Mouse (Mus musculus) gastrocnemius, postnatal 36 days (tissue): ENCODE measurements around the gene Tbc1d1. TPM values are rescaled to one million over a fixed set of nuclear protein-coding genes. Genes with fewer than 3 reads are reported as not detected.

Experiments
- DNase-seq, 2 experiments: peaks; one replicate each; pipeline ENCODE4 v3.0.0; 2022
- intact Hi-C: fragments of 180-260 bp; cut with DNase I; formaldehyde crosslinking; loops from one replicate; pipeline ENCODE4 v1.15.1; 2025
- long read RNA-seq, 2 experiments: library from polyadenylated mRNA; stranded (forward); transcript quantifications; one replicate each; pipeline ENCODE4 v2.0.0; 2021
- total RNA-seq, 2 experiments: library from RNA; stranded (reverse); gene quantifications; 2 replicates each; pipeline ENCODE4 v1.2.3; 2021

The Tbc1d1 gene
- total RNA-seq = 10 to 100 TPM; 61.5 to 63.0 TPM
- long read RNA-seq, experiment 1, full-length matches to known transcripts = 4 of 17 reads
- long read RNA-seq, experiment 1, partial matches to known transcripts = 11 of 17 reads
- long read RNA-seq, experiment 1, other reads (novel, unspliced or antisense) = 2 of 17 reads
- long read RNA-seq, experiment 2, full-length matches to known transcripts = 2 of 17 reads
- long read RNA-seq, experiment 2, partial matches to known transcripts = 3 of 17 reads
- long read RNA-seq, experiment 2, other reads (novel, unspliced or antisense) = 12 of 17 reads

- DNase-seq = no peak
- intact Hi-C loops = no loop called here
Measured at GRCm38 (mm10) chr5:64155861-64156550, at the start of gene Tbc1d1. Tbc1d1 (plus strand) TSS chr5:64156305.

DNA sequence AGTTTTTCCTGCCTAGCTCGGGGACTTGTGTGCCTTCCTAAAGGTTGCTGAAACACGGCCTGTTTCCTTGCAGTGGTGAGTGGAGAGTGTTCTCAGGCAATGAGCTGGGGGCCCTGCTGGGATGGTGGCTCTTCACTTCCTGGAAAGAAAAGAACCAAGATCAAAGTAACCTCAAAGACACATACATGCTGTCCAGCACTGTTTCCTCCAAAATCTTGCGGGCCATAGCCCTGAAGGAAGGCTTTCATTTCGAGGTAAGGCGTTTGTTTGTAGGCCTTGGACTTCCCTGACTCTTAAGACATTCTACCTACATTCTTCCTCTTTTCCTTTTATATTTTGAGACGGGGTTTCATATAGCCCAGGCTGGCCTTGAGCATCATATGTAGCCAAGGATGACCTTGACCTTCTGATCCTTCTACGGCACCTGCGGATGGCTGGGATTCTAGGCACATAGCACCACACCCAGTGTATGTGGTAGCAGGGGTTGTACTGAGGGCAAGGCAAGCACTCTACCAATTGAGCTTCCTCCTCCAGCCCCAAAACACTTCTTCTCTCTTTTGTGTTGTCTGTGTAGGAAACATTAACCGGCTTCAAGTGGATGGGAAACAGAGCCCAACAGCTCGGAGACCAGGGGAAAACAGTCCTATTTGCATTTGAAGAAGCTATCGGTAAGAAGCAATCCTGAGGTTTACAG, 48.4 kb upstream of the Tbc1d1 start:
- intact Hi-C loops = no loop called here
- DNase-seq = no peak

DNA sequence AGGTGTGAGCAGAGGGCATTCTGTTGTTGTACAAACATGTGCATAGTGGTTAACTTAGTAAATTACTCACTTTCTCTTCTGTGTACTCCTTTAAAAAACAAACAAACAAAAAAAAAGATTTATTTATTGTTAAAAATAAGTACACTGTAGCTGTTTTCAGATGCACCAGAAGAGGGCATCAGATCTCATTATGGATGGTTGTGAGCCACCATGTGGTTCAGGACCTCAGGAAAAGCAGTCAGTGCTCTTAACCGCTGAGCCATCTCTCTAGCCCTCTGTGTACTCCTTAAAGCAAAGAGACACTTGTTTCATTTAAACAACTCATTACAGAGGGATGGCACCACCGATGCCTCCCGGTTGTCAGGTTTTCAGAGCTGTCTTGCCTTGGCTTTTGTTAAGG, 46.9 kb upstream of the Tbc1d1 start:
- DNase-seq = no peak
- intact Hi-C loops = no loop called here

- no peak for DNase-seq
- intact Hi-C loops = no loop called here
Measured at GRCm38 (mm10) chr5:64112360-64112759, 43.7 kb upstream of the Tbc1d1 start.

GRCm38 (mm10) chr5:64114210-64114609, 41.9 kb upstream of the Tbc1d1 start:
- intact Hi-C loops = no loop called here
- no peak for DNase-seq

GRCm38 (mm10) chr5:64117191-64117590, 38.9 kb upstream of the Tbc1d1 start:
- no peak for DNase-seq

DNA sequence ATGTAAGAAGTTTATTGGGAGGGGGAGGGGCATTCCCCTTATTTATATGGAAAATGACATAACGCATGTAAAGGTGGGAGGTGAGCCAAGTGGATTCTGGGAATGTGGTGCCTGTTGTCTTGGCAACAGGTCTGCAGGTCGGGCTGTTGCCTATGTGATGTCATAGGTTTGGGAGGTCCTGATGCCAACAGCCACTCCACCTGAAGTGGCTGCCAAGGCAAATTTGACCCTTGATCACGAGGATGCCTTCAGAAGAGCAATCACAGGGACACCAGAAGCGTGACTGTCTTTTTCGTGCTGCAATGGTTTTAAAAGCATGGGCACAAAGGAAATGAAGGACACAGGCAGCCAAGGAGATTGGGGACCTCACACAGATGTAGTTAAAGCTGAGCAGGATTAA, 30.3 kb upstream of the Tbc1d1 start:
- intact Hi-C loops = no loop called here

More at GRCm38 (mm10) chr5:64117191-64117590, 38.9 kb upstream of the Tbc1d1 start:
- intact Hi-C loops = no loop called here

GRCm38 (mm10) chr5:64131550-64131949, 24.6 kb upstream of the Tbc1d1 start:
- intact Hi-C loops = loop anchor here (10.0 kb wide), 1 partner anchor 703 kb away; no protein-coding TSS in a partner anchor
- DNase-seq = no peak

More for the DNA sequence above, 30.3 kb upstream of the Tbc1d1 start:
- DNase-seq = no peak

DNA sequence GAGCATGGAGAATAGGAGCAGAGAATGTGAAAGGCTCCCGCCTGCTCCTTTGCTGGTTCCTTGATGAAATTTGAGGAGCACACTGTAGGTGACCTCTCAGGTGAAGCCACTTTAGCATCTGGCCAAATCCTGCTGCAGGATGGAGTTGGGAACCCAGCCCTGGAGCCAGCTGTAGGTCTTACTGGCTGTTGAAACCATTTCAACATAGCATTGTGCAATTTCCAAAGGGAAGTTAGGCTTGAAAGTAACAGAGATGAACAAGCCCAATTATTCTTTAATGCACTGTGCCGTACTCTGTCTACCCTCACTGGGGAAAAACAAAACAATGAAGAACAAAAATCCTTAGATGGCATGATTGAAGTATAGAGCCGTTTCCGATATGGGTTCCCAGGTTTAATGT, 22.2 kb upstream of the Tbc1d1 start:
- DNase-seq = no peak
- intact Hi-C loops = loop anchor here (10.0 kb wide), 1 partner anchor 701 kb away; no protein-coding TSS in a partner anchor

DNA sequence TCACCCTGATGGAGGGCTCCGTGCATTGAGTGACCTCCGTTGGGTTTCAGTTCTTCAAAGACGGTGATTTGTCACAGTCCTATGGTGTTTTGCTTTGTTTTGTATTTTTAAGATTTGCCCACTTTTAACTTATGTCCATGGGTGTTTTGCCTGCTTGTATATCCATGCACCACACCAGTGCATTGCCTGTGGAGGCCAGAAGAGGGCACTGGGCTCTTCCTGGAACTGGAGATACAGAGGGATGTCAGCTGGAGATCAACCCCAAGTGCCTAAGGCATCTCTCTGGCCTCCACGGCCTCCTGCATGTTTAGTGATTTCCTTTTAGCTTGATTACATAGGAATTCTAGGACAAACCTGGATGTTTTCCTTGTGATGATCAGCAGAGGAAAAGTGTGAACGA, 19.8 kb upstream of the Tbc1d1 start:
- DNase-seq = no peak
- intact Hi-C loops = loop anchor here (10.0 kb wide), 1 partner anchor 698 kb away; no protein-coding TSS in a partner anchor

DNA sequence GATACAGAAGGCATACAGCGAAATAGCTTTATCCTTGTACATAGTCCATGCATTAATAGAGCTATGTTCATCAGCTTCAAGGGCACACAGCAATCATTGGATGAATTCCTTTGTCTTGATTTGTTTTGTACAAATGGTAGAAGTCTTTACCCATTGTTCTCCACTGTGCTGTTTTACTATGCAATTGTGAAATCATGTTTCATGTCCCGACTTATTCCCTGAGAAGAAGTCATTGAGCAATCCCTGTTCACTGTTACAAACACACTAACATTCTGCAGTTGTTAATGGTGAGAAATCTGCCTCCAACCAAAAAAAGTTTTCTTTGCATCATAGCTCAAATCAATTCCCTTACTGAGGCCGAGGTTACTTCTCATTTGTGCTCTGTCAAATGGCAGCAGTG, 15.9 kb upstream of the Tbc1d1 start:
- intact Hi-C loops = loop anchor here (2.0 kb wide), 1 partner anchor 131 kb away; no protein-coding TSS in a partner anchor

DNA sequence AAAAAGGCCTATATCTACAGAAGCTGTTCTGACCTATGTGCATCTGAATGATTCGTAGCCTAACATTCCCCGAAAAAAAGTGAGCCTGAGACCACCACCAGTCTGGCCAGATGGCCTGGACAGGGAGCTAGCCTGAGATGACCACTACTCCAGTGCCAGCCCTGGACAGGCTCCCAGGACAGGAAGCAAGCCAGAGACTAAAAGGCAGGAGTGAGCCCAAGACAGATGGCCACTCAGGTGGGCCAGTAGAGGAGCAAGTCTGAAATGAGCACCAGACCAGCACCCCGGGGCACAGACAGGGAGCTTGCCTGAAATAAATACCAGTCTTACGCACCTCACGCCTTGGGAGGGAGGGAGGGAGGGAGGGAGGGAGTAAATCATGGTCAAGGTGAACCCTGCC, 11.8 kb upstream of the Tbc1d1 start:
- peak in 1 of 2 experiments; percentile 25 for DNase-seq
- intact Hi-C loops = no loop called here

More for the DNA sequence above, 15.9 kb upstream of the Tbc1d1 start:
- no peak for DNase-seq

DNA sequence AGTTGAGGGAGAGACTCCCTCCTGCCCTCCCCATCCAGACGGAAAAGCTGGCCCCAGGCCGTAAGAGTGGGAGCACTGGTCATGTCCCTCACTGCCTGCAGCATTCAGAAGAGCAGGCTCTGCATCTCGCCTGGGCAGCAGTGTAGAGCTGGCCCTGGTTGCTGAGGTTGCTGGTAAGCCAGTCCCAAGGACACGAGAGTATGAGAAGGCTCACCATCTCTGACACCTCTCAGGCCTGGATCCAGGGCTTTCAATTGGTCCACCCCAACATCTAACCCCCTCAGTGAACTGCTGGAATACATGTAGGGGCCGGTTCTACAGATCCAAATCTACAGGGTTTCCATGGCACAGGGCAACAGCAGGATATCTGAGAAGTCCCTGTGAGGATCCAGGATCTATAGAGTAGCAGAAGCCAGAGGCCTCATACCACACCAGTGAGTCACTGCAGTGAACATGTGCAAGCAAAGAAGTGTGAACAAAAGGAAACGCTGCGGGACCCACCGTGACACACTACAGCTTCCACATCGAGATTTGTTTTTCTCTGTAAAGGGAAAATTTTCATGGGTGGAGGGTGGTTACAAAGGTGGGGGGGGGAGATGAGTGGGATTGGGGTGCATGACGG, 9.6 kb upstream of the Tbc1d1 start:
- intact Hi-C loops = no loop called here
- no peak for DNase-seq

GRCm38 (mm10) chr5:64149184-64150127, 6.6 kb upstream of the Tbc1d1 start:
- intact Hi-C loops = loop anchor here (5.0 kb wide), 1 partner anchor 118 kb away; no protein-coding TSS in a partner anchor
- DNase-seq = no peak

GRCm38 (mm10) chr5:64153319-64153718, 2.8 kb upstream of the Tbc1d1 start:
- DNase-seq = no peak
- intact Hi-C loops = loop anchor here (5.0 kb wide), 1 partner anchor 114 kb away; no protein-coding TSS in a partner anchor

- intact Hi-C loops = no loop called here
- DNase-seq = no peak
Measured at GRCm38 (mm10) chr5:64156579-64156978, 474 bp downstream of the Tbc1d1 start.

GRCm38 (mm10) chr5:64157926-64158325, 1.8 kb downstream of the Tbc1d1 start:
- intact Hi-C loops = no loop called here
- DNase-seq = no peak

GRCm38 (mm10) chr5:64158501-64158900, 2.4 kb downstream of the Tbc1d1 start:
- intact Hi-C loops = no loop called here

DNA sequence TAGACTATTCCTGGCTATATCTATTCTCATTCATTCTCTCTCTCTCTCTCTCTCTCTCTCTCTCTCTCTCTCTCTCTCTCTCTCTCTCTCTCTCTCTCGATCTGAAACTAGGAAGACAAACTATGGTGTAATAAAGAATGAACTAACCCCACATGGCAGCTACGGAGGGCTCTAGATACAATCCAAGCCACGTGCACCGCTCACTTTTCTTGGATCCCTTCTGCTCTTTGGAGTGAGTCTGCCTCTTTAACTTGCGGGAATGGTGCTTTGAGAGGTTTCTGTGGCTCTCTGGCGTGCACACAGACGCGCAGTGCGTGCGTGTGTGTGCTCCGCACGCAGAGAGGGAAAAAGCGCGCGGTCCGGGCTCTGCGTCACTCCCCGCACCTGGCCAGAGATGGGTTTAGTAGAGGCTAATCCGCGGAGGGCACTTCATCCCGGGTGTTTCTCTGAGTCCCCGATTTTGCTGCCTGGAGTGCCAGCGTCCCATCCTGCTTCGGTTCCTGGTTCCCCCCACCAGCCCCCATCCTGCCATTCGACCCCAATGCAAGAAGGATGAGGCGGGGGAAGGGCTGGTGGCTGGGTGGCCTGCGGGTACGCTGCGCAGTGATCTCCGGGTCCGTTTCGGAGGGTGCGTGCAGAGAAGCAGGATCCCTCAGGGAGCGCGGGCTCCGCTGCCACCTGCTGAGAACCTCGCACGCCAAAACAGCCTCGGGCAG, 3.1 kb downstream of the Tbc1d1 start:
- no peak for DNase-seq
- intact Hi-C loops = no loop called here

More at GRCm38 (mm10) chr5:64158501-64158900, 2.4 kb downstream of the Tbc1d1 start:
- no peak for DNase-seq
